ENCODE assay signal across 18 mouse cellular contexts in genomic region chr14:102663240-102663639, GRCm38 (mm10).
DNase-seq lines count a peak whose midpoint lies in the region; ATAC-seq and TF ChIP-seq lines count a peak whose summit lies in the region.
"Had no signal": no experiment of that assay in that cellular context is flagged by ENCODE, and none has a peak within 500 bp of the region (broad histone marks: within the 10 kb centered on the region; RNA-seq: fewer than 3 reads in every experiment).

No protein-coding gene starts in this region.

- ATAC-seq in forebrain, embryonic 14.5 days = peak; percentile 71; the same call in 1 of the 2 replicates
- no peak for ATAC-seq in heart, embryonic 12.5 days (ENCODE audit: insufficient number of reproducible peaks, low FRiP score)
- ATAC-seq in limb, embryonic 14.5 days (ENCODE audit: low FRiP score, low read depth) = no peak
- ATAC-seq in forebrain, embryonic 16.5 days = peak; percentile 83

- H3K4me3 ChIP-seq in forebrain, embryonic 14.5 days (ENCODE audit: low read depth, low read length) = no peak overlapping the region
- no peak overlapping the region for H3K4me3 ChIP-seq in forebrain, embryonic 10.5 days
- H3K4me3 ChIP-seq in heart, embryonic 12.5 days = no peak overlapping the region
- H3K4me3 ChIP-seq in limb, embryonic 14.5 days (replicated peaks; ENCODE audit: low read length) = no peak overlapping the region
- H3K4me3 ChIP-seq in limb, embryonic 10.5 days = no peak overlapping the region
- no peak overlapping the region for H3K4me3 ChIP-seq in forebrain, embryonic 16.5 days (replicated peaks; ENCODE audit: low read length)
- H3K4me3 ChIP-seq: embryonic facial prominence, embryonic 13.5 days; kidney, embryonic 15.5 days; midbrain, embryonic 10.5 days; myocyte; neural tube, embryonic 15.5 days had no signal

- no peaks in the 10 kb centered on the region for H3K27me3 ChIP-seq in forebrain, embryonic 14.5 days (replicated peaks; ENCODE audit: control insufficient read depth, insufficient read depth, low read length)
- no peaks in the 10 kb centered on the region for H3K27me3 ChIP-seq in forebrain, embryonic 10.5 days (ENCODE audit: poor library complexity, severe bottlenecking)
- no peaks in the 10 kb centered on the region for H3K27me3 ChIP-seq in heart, embryonic 12.5 days (replicated peaks)
- no peaks in the 10 kb centered on the region for H3K27me3 ChIP-seq in limb, embryonic 14.5 days (ENCODE audit: control insufficient read depth, insufficient read depth, low read length)
- no peaks in the 10 kb centered on the region for H3K27me3 ChIP-seq in limb, embryonic 10.5 days (ENCODE audit: low read depth, poor library complexity, severe bottlenecking)
- H3K27me3 ChIP-seq in forebrain, embryonic 16.5 days (replicated peaks; ENCODE audit: control insufficient read depth, insufficient read depth, low read length) = no peaks in the 10 kb centered on the region
- H3K27me3 ChIP-seq: embryonic facial prominence, embryonic 13.5 days; kidney, embryonic 15.5 days; neural tube, embryonic 15.5 days had no signal

- no peak overlapping the region for H3K4me2 ChIP-seq in forebrain, embryonic 14.5 days (ENCODE audit: low read length)
- H3K4me2 ChIP-seq in heart, embryonic 12.5 days = no peak overlapping the region
- H3K4me2 ChIP-seq in limb, embryonic 14.5 days (replicated peaks; ENCODE audit: low read depth, low read length, severe bottlenecking) = no peak overlapping the region
- H3K4me2 ChIP-seq in forebrain, embryonic 16.5 days (ENCODE audit: low read length) = no peak overlapping the region
- H3K4me2 ChIP-seq: embryonic facial prominence, embryonic 13.5 days; kidney, embryonic 15.5 days; neural tube, embryonic 15.5 days had no signal

- H3K4me1 ChIP-seq in forebrain, embryonic 14.5 days (ENCODE audit: control insufficient read depth, insufficient read depth, low read length) = no peaks in the 10 kb centered on the region
- no peaks in the 10 kb centered on the region for H3K4me1 ChIP-seq in forebrain, embryonic 10.5 days
- H3K4me1 ChIP-seq in heart, embryonic 12.5 days (replicated peaks) = no peaks in the 10 kb centered on the region
- no peaks in the 10 kb centered on the region for H3K4me1 ChIP-seq in limb, embryonic 14.5 days (ENCODE audit: control insufficient read depth, insufficient read depth, low read length)
- H3K4me1 ChIP-seq in limb, embryonic 10.5 days = no peaks in the 10 kb centered on the region
- H3K4me1 ChIP-seq in forebrain, embryonic 16.5 days (replicated peaks; ENCODE audit: control insufficient read depth, insufficient read depth, low read length) = peaks cover 2% of the 10 kb centered on the region; the same call in 1 of the 2 replicates
- H3K4me1 ChIP-seq: embryonic facial prominence, embryonic 13.5 days; kidney, embryonic 15.5 days; midbrain, embryonic 10.5 days; neural tube, embryonic 15.5 days had no signal

- H3K9ac ChIP-seq in forebrain, embryonic 14.5 days (ENCODE audit: low read length) = no peak overlapping the region
- no peak overlapping the region for H3K9ac ChIP-seq in heart, embryonic 12.5 days
- no peak overlapping the region for H3K9ac ChIP-seq in limb, embryonic 14.5 days (ENCODE audit: low read depth, low read length, severe bottlenecking)
- H3K9ac ChIP-seq in forebrain, embryonic 16.5 days (replicated peaks; ENCODE audit: low read depth, low read length) = no peak overlapping the region
- H3K9ac ChIP-seq: embryonic facial prominence, embryonic 13.5 days; kidney, embryonic 15.5 days; neural tube, embryonic 15.5 days had no signal

- no peaks in the 10 kb centered on the region for H3K36me3 ChIP-seq in forebrain, embryonic 14.5 days (ENCODE audit: control insufficient read depth, insufficient read depth, low read length)
- no peaks in the 10 kb centered on the region for H3K36me3 ChIP-seq in forebrain, embryonic 10.5 days (replicated peaks)
- no peaks in the 10 kb centered on the region for H3K36me3 ChIP-seq in heart, embryonic 12.5 days
- H3K36me3 ChIP-seq in limb, embryonic 14.5 days (ENCODE audit: control insufficient read depth, insufficient read depth, low read length) = no peaks in the 10 kb centered on the region
- H3K36me3 ChIP-seq in limb, embryonic 10.5 days = no peaks in the 10 kb centered on the region
- H3K36me3 ChIP-seq in forebrain, embryonic 16.5 days (ENCODE audit: control insufficient read depth, insufficient read depth) = no peaks in the 10 kb centered on the region
- H3K36me3 ChIP-seq: embryonic facial prominence, embryonic 13.5 days; kidney, embryonic 15.5 days; midbrain, embryonic 10.5 days; neural tube, embryonic 15.5 days had no signal

- no peak overlapping the region for H3K27ac ChIP-seq in forebrain, embryonic 14.5 days (ENCODE audit: low read depth, low read length)
- H3K27ac ChIP-seq in forebrain, embryonic 10.5 days = no peak overlapping the region
- H3K27ac ChIP-seq in heart, embryonic 12.5 days (ENCODE audit: poor library complexity, severe bottlenecking) = no peak overlapping the region
- no peak overlapping the region for H3K27ac ChIP-seq in limb, embryonic 14.5 days (replicated peaks; ENCODE audit: low read depth, low read length)
- no peak overlapping the region for H3K27ac ChIP-seq in limb, embryonic 10.5 days
- H3K27ac ChIP-seq in forebrain, embryonic 16.5 days (ENCODE audit: low read length) = no peak overlapping the region
- H3K27ac ChIP-seq: embryonic facial prominence, embryonic 13.5 days; kidney, embryonic 15.5 days; midbrain, embryonic 10.5 days; neural tube, embryonic 15.5 days had no signal

- 67% methylated on average over 2 of the region's 2 CpGs for WGBS in forebrain, embryonic 14.5 days
- WGBS in forebrain, embryonic 10.5 days = 83% methylated on average over 2 of the region's 2 CpGs
- WGBS in heart, embryonic 12.5 days = 47% methylated on average over 2 of the region's 2 CpGs
- 67% methylated on average over 2 of the region's 2 CpGs for WGBS in limb, embryonic 14.5 days
- 86% methylated on average over 2 of the region's 2 CpGs for WGBS in limb, embryonic 10.5 days
- 44% methylated on average over 2 of the region's 2 CpGs for WGBS in forebrain, embryonic 16.5 days

- H3K9me3 ChIP-seq in forebrain, embryonic 14.5 days (replicated peaks; ENCODE audit: control insufficient read depth, low read length) = no peaks in the 10 kb centered on the region
- no peaks in the 10 kb centered on the region for H3K9me3 ChIP-seq in forebrain, embryonic 10.5 days
- no peaks in the 10 kb centered on the region for H3K9me3 ChIP-seq in heart, embryonic 12.5 days (replicated peaks)
- H3K9me3 ChIP-seq in limb, embryonic 14.5 days (ENCODE audit: control insufficient read depth, low read length) = no peaks in the 10 kb centered on the region
- no peaks in the 10 kb centered on the region for H3K9me3 ChIP-seq in limb, embryonic 10.5 days (replicated peaks)
- H3K9me3 ChIP-seq in forebrain, embryonic 16.5 days (ENCODE audit: control insufficient read depth, low read length) = no peaks in the 10 kb centered on the region
- H3K9me3 ChIP-seq: embryonic facial prominence, embryonic 13.5 days; kidney, embryonic 15.5 days; midbrain, embryonic 10.5 days; neural tube, embryonic 15.5 days had no signal

- DNase-seq in forebrain, embryonic 14.5 days (ENCODE audit: low spot score) = peak; percentile 67
- no peak for DNase-seq in forebrain, embryonic 10.5 days (ENCODE audit: extremely low spot score, low spot score)
- peak; percentile 41 for DNase-seq in heart, postnatal 4 days
- DNase-seq in limb, embryonic 14.5 days (ENCODE audit: low spot score) = peak; percentile 33
- no peak for DNase-seq in limb, embryonic 10.5 days (ENCODE audit: low spot score)
- DNase-seq: adrenal gland, adult 8-10 months; B cell, adult 2 months; cerebellum, adult 11-12 months; lung, adult 18-20 months; lung, postnatal 36 days; thymus, postnatal 4 days had no signal

- TF ChIP-seq POLR2A in limb, embryonic 14.5 days (IDR thresholded peaks at IDR 0.05; ENCODE audit: borderline replicate concordance, extremely low read depth, insufficient read depth, insufficient read length) = no peak

Comparison
In these comparisons a context has a peak if more than half of its experiments do, and no peak if none do; other contexts are left out.
1. DNase-seq: peak in forebrain, embryonic 14.5 days (single experiment), heart, postnatal 4 days (single experiment) and limb, embryonic 14.5 days (single experiment); none in forebrain, embryonic 10.5 days (single experiment) and limb, embryonic 10.5 days (single experiment).
2. ATAC-seq: peak in forebrain, embryonic 14.5 days (single experiment) and forebrain, embryonic 16.5 days (single experiment); none in heart, embryonic 12.5 days (single experiment) and limb, embryonic 14.5 days (single experiment).